Mouse (Mus musculus): Measurements from ENCODE around the gene March4. TPM values are rescaled to one million over a fixed set of nuclear protein-coding genes. Genes with fewer than 3 reads are reported as not detected.

March4 gene
- polyA plus RNA-seq, 2 experiments: 0.05 TPM; not detected in 1

DNA sequence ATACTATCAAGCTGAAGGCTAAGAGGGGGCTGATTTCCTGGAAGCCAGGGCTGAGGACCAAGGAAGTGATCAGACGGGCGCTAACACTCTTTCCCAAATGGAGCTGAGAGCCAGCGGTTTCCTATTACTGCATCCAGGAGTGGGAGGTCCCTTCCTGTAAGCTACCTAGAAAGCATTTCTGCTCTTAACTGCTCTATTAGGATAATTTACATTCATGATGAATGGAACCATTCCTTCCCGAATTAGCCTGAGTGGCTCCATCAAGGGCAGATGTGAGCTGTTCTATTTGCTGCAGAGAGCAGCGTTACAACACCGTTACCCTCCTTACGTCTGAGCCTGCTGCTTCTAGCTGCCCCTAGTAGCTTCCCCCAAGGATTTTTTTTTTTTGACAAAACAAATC is 37.3 kb upstream of the March4 start:
- WGBS: 23% methylated on average over 7 of the region's 7 CpGs
- no peak overlapping the region for H3K9ac ChIP-seq (ENCODE audit: low read depth, low read length, severe bottlenecking)
- H3K27me3 ChIP-seq (ENCODE audit: control insufficient read depth, insufficient read depth, low read length): no peaks in the 10 kb centered on the region; the same call in 1 of the 2 replicates
- H3K27ac ChIP-seq (replicated peaks; ENCODE audit: low read depth, low read length): no peak overlapping the region
- H3K4me1 ChIP-seq (ENCODE audit: control insufficient read depth, insufficient read depth, low read length): peaks cover 8% of the 10 kb centered on the region
- H3K4me3 ChIP-seq (replicated peaks; ENCODE audit: low read length): no peak overlapping the region
- H3K4me2 ChIP-seq (replicated peaks; ENCODE audit: low read depth, low read length, severe bottlenecking): no peak overlapping the region
- no peaks in the 10 kb centered on the region for H3K36me3 ChIP-seq (ENCODE audit: control insufficient read depth, insufficient read depth, low read length)
- H3K9me3 ChIP-seq (ENCODE audit: control insufficient read depth, low read length): no peaks in the 10 kb centered on the region
- ATAC-seq (ENCODE audit: low FRiP score, low read depth) (no peak), DNase-seq (ENCODE audit: low spot score) (no peak)
- no peak for TF ChIP-seq POLR2A (IDR thresholded peaks at IDR 0.05; ENCODE audit: borderline replicate concordance, extremely low read depth, insufficient read depth, insufficient read length)

- no peak for ATAC-seq (ENCODE audit: low FRiP score, low read depth)
Measured at GRCm38 (mm10) chr1:72568725-72569124, 32.0 kb upstream of the March4 start.

DNA sequence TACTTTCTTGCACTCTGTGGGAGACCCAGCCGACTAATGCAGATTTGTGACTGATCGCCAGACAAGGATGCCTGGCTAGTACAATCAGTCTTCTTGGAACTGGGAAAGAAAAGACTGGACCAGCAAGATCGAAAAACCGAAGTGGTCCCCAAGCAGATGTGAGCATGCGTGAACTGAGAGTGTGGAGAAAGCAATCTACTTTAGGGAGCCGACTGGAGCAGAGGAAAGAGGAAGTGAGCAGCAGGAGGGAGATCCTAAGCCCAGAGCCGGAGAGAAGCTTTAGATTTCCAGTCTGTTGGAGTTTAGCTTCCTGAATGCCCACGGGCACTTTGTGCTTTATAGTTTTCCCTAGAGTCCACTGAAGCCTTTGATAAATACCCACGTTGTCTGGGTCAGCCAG is 30.3 kb upstream of the March4 start:
- H3K4me3 ChIP-seq (replicated peaks; ENCODE audit: low read length): 0 out of 2 replicates have a peak overlapping the region, but pooled peaks have one; percentile 15
- no peak for TF ChIP-seq POLR2A (IDR thresholded peaks at IDR 0.05; ENCODE audit: borderline replicate concordance, extremely low read depth, insufficient read depth, insufficient read length)
- H3K4me2 ChIP-seq (replicated peaks; ENCODE audit: low read depth, low read length, severe bottlenecking): peak overlapping the region; percentile 28
- H3K27me3 ChIP-seq (ENCODE audit: control insufficient read depth, insufficient read depth, low read length): no peaks in the 10 kb centered on the region
- H3K27ac ChIP-seq (replicated peaks; ENCODE audit: low read depth, low read length): no peak overlapping the region
- no peaks in the 10 kb centered on the region for H3K4me1 ChIP-seq (ENCODE audit: control insufficient read depth, insufficient read depth, low read length)
- 28% methylated on average over 9 of the region's 9 CpGs for WGBS
- H3K9me3 ChIP-seq (ENCODE audit: control insufficient read depth, low read length): no peaks in the 10 kb centered on the region
- H3K36me3 ChIP-seq (ENCODE audit: control insufficient read depth, insufficient read depth, low read length): no peaks in the 10 kb centered on the region
- DNase-seq (ENCODE audit: low spot score) (no peak), ATAC-seq (ENCODE audit: low FRiP score, low read depth) (no peak)
- H3K9ac ChIP-seq (ENCODE audit: low read depth, low read length, severe bottlenecking): peak overlapping the region; percentile 45

More at GRCm38 (mm10) chr1:72568725-72569124, 32.0 kb upstream of the March4 start:
- WGBS: 92% methylated on average over 8 of the region's 8 CpGs
- Histone ChIP-seq H3K27me3 (ENCODE audit: control insufficient read depth, insufficient read depth, low read length) (no peaks in the 10 kb centered on the region), H3K27ac (replicated peaks; ENCODE audit: low read depth, low read length) (no peak overlapping the region), H3K9me3 (ENCODE audit: control insufficient read depth, low read length) (no peaks in the 10 kb centered on the region), H3K4me1 (ENCODE audit: control insufficient read depth, insufficient read depth, low read length) (no peaks in the 10 kb centered on the region), H3K9ac (ENCODE audit: low read depth, low read length, severe bottlenecking) (no peak overlapping the region), H3K4me2 (replicated peaks; ENCODE audit: low read depth, low read length, severe bottlenecking) (no peak overlapping the region), H3K36me3 (ENCODE audit: control insufficient read depth, insufficient read depth, low read length) (no peaks in the 10 kb centered on the region), H3K4me3 (replicated peaks; ENCODE audit: low read length) (no peak overlapping the region)
- no peak for DNase-seq (ENCODE audit: low spot score)
- no peak for TF ChIP-seq POLR2A (IDR thresholded peaks at IDR 0.05; ENCODE audit: borderline replicate concordance, extremely low read depth, insufficient read depth, insufficient read length)

DNA sequence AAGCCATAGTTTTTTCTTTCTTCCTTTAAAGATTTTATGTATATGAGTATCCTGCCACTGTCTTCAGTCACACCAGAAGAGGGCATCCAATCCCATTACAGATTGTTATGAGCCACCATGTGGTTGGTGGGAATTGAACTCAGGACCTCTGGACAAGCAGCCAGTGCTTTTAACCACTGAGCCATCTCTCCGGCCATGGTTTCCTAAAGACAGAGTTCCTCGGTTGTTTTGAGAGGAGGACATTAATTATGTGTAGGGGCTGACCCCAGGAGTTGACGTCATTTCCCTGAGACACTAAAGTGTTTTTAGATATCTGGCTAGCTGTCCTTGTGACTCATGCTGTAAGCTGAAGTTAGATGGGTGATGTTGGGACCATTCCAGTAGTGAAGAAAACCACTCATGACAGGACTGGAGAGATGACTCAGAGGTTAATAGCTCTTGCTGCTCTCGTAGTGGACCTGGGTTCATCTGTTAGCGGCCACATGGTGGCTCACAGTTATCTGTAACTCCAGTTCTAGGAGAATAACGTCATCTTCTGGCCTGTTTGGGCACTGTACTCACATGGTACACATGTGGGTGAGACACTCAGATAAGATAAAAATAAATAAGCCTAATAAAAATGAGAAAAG is 27.7 kb upstream of the March4 start:
- no peaks in the 10 kb centered on the region for H3K36me3 ChIP-seq (ENCODE audit: control insufficient read depth, insufficient read depth, low read length)
- no peak for TF ChIP-seq POLR2A (IDR thresholded peaks at IDR 0.05; ENCODE audit: borderline replicate concordance, extremely low read depth, insufficient read depth, insufficient read length)
- H3K9me3 ChIP-seq (ENCODE audit: control insufficient read depth, low read length): no peaks in the 10 kb centered on the region
- H3K4me1 ChIP-seq (ENCODE audit: control insufficient read depth, insufficient read depth, low read length): no peaks in the 10 kb centered on the region
- no peak overlapping the region for H3K4me3 ChIP-seq (replicated peaks; ENCODE audit: low read length)
- DNase-seq (ENCODE audit: low spot score) (no peak), ATAC-seq (ENCODE audit: low FRiP score, low read depth) (no peak)
- no peak overlapping the region for H3K9ac ChIP-seq (ENCODE audit: low read depth, low read length, severe bottlenecking)
- H3K4me2 ChIP-seq (replicated peaks; ENCODE audit: low read depth, low read length, severe bottlenecking): no peak overlapping the region
- no peaks in the 10 kb centered on the region for H3K27me3 ChIP-seq (ENCODE audit: control insufficient read depth, insufficient read depth, low read length)
- WGBS: 76% methylated on average over 6 of the region's 6 CpGs
- no peak overlapping the region for H3K27ac ChIP-seq (replicated peaks; ENCODE audit: low read depth, low read length)

GRCm38 (mm10) chr1:72558625-72559024 is 21.9 kb upstream of the March4 start:
- Histone ChIP-seq H3K4me1 (ENCODE audit: control insufficient read depth, insufficient read depth, low read length) (no peaks in the 10 kb centered on the region), H3K27ac (replicated peaks; ENCODE audit: low read depth, low read length) (no peak overlapping the region), H3K4me2 (replicated peaks; ENCODE audit: low read depth, low read length, severe bottlenecking) (no peak overlapping the region), H3K9ac (ENCODE audit: low read depth, low read length, severe bottlenecking) (no peak overlapping the region), H3K27me3 (ENCODE audit: control insufficient read depth, insufficient read depth, low read length) (no peaks in the 10 kb centered on the region), H3K36me3 (ENCODE audit: control insufficient read depth, insufficient read depth, low read length) (no peaks in the 10 kb centered on the region), H3K9me3 (ENCODE audit: control insufficient read depth, low read length) (no peaks in the 10 kb centered on the region), H3K4me3 (replicated peaks; ENCODE audit: low read length) (no peak overlapping the region)
- TF ChIP-seq POLR2A (IDR thresholded peaks at IDR 0.05; ENCODE audit: borderline replicate concordance, extremely low read depth, insufficient read depth, insufficient read length): no peak
- DNase-seq (ENCODE audit: low spot score): no peak
- ATAC-seq (ENCODE audit: low FRiP score, low read depth): no peak
- WGBS: 62% methylated on average over 2 of the region's 2 CpGs

Measured in limb, embryonic 14.5 days (tissue).